Mouse (Mus musculus): ENCODE data around the gene Prickle2. TPM values are rescaled to one million over a fixed set of nuclear protein-coding genes. Genes with fewer than 3 reads are reported as not detected.

Prickle2 gene
- 0.34 and 0.37 TPM in 2 replicates for polyA plus RNA-seq (2015; fragmentation: Nextera tagmentation; extraction: Ambion mirVana)

DNA sequence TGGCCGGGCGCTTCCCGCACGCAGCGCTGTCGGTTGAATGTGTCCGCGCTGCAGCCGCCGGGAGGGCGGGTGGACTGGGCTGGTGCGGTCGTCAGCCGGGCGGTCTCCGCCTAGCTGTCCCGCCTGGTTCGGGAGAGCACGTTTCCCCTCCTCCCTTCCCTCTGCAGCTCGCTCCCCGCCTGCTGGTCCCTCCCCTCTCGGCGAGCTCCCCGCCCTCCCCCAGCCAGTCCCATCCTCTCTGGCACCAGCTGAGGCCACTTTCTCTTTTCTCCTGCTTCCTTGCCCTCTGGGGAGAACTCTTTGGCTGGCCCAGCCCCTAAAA is at the start of gene Prickle2:
TSS of gene Prickle2 (minus strand) at position 11 of the 322 bp plus-strand sequence.
- WGBS (ENCODE audit: insufficient replicate concordance), result 1% methylated on average over 24 of the region's 24 CpGs
- no peaks in the 10 kb centered on the region for H3K9me3 ChIP-seq (replicated peaks)
- peak within 1 kb of the TSS; percentile 53 for H3K4me3 ChIP-seq (replicated peaks)
- H3K27me3 ChIP-seq, result peaks cover 38% of the 10 kb centered on the region
- H3K4me2 ChIP-seq, result peak within 1 kb of the TSS; percentile 67
- H3K27ac ChIP-seq, result no peak within 1 kb of the TSS
- DNase-seq (no peak), ATAC-seq (ENCODE audit: low read depth) (peak; percentile 63)
- H3K36me3 ChIP-seq, result no peaks in the 10 kb centered on the region
- H3K9ac ChIP-seq, result peak within 1 kb of the TSS; percentile 53
- H3K4me1 ChIP-seq (replicated peaks), result 0 out of 2 replicates have a peak, but pooled peaks cover 2% of the 10 kb centered on the region

DNA sequence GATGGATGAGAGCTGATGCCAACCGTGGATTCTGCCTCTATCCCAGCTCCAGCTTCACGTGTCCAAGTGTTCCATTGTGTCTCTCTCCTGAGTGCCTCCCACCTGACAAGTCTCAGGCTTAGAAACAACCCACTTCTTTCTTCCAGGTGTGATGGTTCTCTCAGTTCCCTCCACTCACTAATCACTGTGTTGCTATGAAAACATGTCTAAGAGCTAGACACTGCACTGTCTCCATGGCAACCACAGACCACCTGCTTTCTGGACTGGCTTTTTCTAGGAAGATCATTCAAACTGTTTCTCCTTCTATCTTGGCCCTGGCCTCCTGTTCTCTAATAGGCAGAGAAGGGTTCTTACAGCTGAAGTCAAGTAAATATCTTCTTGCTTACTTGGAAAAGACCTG is 46.8 kb upstream of the Prickle2 start:
- ATAC-seq (ENCODE audit: low read depth), result no peak
- Histone ChIP-seq H3K36me3 (no peaks in the 10 kb centered on the region), H3K4me3 (replicated peaks) (no peak overlapping the region), H3K4me1 (replicated peaks) (no peaks in the 10 kb centered on the region), H3K27ac (no peak overlapping the region), H3K27me3 (no peaks in the 10 kb centered on the region), H3K9me3 (replicated peaks) (no peaks in the 10 kb centered on the region), H3K9ac (no peak overlapping the region), H3K4me2 (no peak overlapping the region)
- WGBS (ENCODE audit: insufficient replicate concordance), result 76% methylated on average over 2 of the region's 2 CpGs
- DNase-seq, result no peak

DNA sequence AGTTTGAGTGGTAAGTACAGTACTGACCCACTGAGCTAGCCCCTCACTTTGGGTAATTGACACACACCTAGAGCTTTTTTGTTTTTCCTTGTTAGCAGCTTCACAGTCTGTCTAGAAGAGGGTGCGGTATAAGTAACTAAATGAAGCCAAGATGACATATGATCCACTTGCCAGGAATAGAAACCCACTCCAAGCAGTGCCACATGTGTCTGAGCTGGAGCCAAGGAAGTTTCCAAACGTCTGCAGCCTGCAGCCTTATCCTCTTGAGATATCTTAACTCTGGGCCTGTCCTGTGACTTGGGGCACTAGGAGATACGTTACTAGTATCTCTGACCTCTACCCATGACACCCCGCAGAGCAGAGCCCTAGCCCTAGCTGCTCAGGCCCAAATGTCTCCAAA is 43.5 kb upstream of the Prickle2 start:
- Histone ChIP-seq H3K4me2 (no peak overlapping the region), H3K27me3 (no peaks in the 10 kb centered on the region), H3K4me1 (replicated peaks) (no peaks in the 10 kb centered on the region), H3K9ac (no peak overlapping the region), H3K27ac (no peak overlapping the region), H3K4me3 (replicated peaks) (no peak overlapping the region), H3K36me3 (no peaks in the 10 kb centered on the region), H3K9me3 (replicated peaks) (no peaks in the 10 kb centered on the region)
- no peak for ATAC-seq (ENCODE audit: low read depth)
- 50% methylated on average over 4 of the region's 4 CpGs for WGBS (ENCODE audit: insufficient replicate concordance)
- no peak for DNase-seq

GRCm38 (mm10) chr6:92743605-92744004 is 37.6 kb upstream of the Prickle2 start:
- ATAC-seq (ENCODE audit: low read depth) (no peak), DNase-seq (no peak)
- Histone ChIP-seq H3K36me3 (no peaks in the 10 kb centered on the region), H3K4me2 (no peak overlapping the region), H3K27ac (no peak overlapping the region), H3K9me3 (replicated peaks) (no peaks in the 10 kb centered on the region), H3K4me1 (replicated peaks) (no peaks in the 10 kb centered on the region), H3K4me3 (replicated peaks) (no peak overlapping the region), H3K9ac (no peak overlapping the region), H3K27me3 (no peaks in the 10 kb centered on the region)
- 22% methylated on average over 11 of the region's 11 CpGs for WGBS (ENCODE audit: insufficient replicate concordance)

DNA sequence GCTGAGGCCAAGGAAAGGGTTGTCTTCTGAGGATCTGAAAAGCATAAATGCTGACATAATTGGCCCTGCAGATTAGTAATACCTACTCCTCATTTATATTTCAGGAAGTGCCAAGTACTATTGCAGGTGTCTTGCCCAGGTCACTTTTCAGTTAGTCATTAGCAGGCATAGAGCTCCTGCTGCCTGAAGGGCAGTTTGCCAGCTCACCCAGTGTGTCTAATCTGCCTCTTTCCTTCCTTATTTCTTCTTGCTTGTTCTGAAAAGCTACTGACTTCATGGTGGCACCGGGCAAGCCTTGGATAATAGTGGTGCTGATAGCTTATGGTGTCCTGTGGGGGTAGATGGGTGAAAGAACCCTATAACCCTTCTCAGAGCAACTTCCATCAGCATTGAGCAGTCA is 31.2 kb upstream of the Prickle2 start:
- ATAC-seq (ENCODE audit: low read depth) (no peak), DNase-seq (no peak)
- Histone ChIP-seq H3K36me3 (no peaks in the 10 kb centered on the region), H3K4me1 (replicated peaks) (no peaks in the 10 kb centered on the region), H3K9ac (no peak overlapping the region), H3K27ac (no peak overlapping the region), H3K4me2 (no peak overlapping the region), H3K4me3 (replicated peaks) (no peak overlapping the region), H3K9me3 (replicated peaks) (no peaks in the 10 kb centered on the region), H3K27me3 (no peaks in the 10 kb centered on the region)
- 65% methylated on average over 1 of the region's 1 CpGs for WGBS (ENCODE audit: insufficient replicate concordance)

- H3K4me1 ChIP-seq (replicated peaks), result no peaks in the 10 kb centered on the region
- no peak overlapping the region for H3K4me3 ChIP-seq (replicated peaks)
- no peak for ATAC-seq (ENCODE audit: low read depth)
- H3K4me2 ChIP-seq, result no peak overlapping the region
- H3K27ac ChIP-seq, result no peak overlapping the region
- no peaks in the 10 kb centered on the region for H3K27me3 ChIP-seq
- H3K9ac ChIP-seq, result no peak overlapping the region
- no peaks in the 10 kb centered on the region for H3K9me3 ChIP-seq (replicated peaks)
- DNase-seq, result no peak
- no peaks in the 10 kb centered on the region for H3K36me3 ChIP-seq
Observed at GRCm38 (mm10) chr6:92733651-92734050, 27.7 kb upstream of the Prickle2 start.

GRCm38 (mm10) chr6:92728514-92728913 is 22.6 kb upstream of the Prickle2 start:
- no peak overlapping the region for H3K4me2 ChIP-seq
- no peaks in the 10 kb centered on the region for H3K4me1 ChIP-seq (replicated peaks)

GRCm38 (mm10) chr6:92728084-92728483 is 22.1 kb upstream of the Prickle2 start:
- H3K4me2 ChIP-seq, result no peak overlapping the region
- no peak overlapping the region for H3K4me3 ChIP-seq (replicated peaks)
- peak; percentile 12 for DNase-seq
- H3K36me3 ChIP-seq, result no peaks in the 10 kb centered on the region
- no peak overlapping the region for H3K9ac ChIP-seq
- H3K9me3 ChIP-seq (replicated peaks), result no peaks in the 10 kb centered on the region
- WGBS (ENCODE audit: insufficient replicate concordance), result 3% methylated on average over 10 of the region's 10 CpGs
- no peaks in the 10 kb centered on the region for H3K27me3 ChIP-seq
- no peak overlapping the region for H3K27ac ChIP-seq
- no peak for ATAC-seq (ENCODE audit: low read depth)
- H3K4me1 ChIP-seq (replicated peaks), result no peaks in the 10 kb centered on the region

More at GRCm38 (mm10) chr6:92728514-92728913, 22.6 kb upstream of the Prickle2 start:
- H3K27me3 ChIP-seq, result no peaks in the 10 kb centered on the region
- DNase-seq (no peak), ATAC-seq (ENCODE audit: low read depth) (no peak)
- no peak overlapping the region for H3K4me3 ChIP-seq (replicated peaks)
- no peak overlapping the region for H3K27ac ChIP-seq
- H3K36me3 ChIP-seq, result no peaks in the 10 kb centered on the region
- H3K9me3 ChIP-seq (replicated peaks), result no peaks in the 10 kb centered on the region
- 42% methylated on average over 7 of the region's 7 CpGs for WGBS (ENCODE audit: insufficient replicate concordance)
- no peak overlapping the region for H3K9ac ChIP-seq

GRCm38 (mm10) chr6:92727351-92727986 is 21.5 kb upstream of the Prickle2 start:
- Histone ChIP-seq H3K4me1 (replicated peaks) (no peaks in the 10 kb centered on the region), H3K4me2 (no peak overlapping the region), H3K27ac (no peak overlapping the region), H3K9ac (no peak overlapping the region), H3K36me3 (no peaks in the 10 kb centered on the region), H3K9me3 (replicated peaks) (no peaks in the 10 kb centered on the region), H3K27me3 (no peaks in the 10 kb centered on the region), H3K4me3 (replicated peaks) (no peak overlapping the region)
- no peak for DNase-seq
- WGBS (ENCODE audit: insufficient replicate concordance), result 19% methylated on average over 7 of the region's 7 CpGs
- ATAC-seq (ENCODE audit: low read depth), result no peak

DNA sequence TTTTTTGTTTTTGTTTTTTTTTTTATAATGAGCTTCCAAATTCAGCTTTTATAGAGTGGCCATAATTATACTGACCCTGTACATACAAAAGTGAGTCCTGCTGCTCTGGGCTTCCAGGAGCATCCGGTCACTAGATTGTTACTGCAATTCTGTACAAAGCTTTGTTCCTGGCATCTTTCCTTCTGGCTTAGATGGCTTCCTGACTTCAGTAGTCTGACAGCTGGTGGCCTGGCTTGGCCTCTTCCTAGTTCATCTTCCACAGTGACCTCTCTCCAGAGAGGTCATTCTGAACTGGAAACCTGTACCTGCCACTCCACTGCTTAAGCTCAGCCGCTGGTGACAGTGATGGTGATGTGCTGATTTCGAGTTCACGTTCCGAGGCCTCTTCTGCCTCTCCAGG is 20.2 kb upstream of the Prickle2 start:
- 56% methylated on average over 5 of the region's 5 CpGs for WGBS (ENCODE audit: insufficient replicate concordance)
- Histone ChIP-seq H3K9me3 (replicated peaks) (no peaks in the 10 kb centered on the region), H3K27ac (no peak overlapping the region), H3K4me1 (replicated peaks) (no peaks in the 10 kb centered on the region), H3K4me3 (replicated peaks) (no peak overlapping the region), H3K27me3 (no peaks in the 10 kb centered on the region), H3K36me3 (no peaks in the 10 kb centered on the region), H3K4me2 (no peak overlapping the region), H3K9ac (no peak overlapping the region)
- ATAC-seq (ENCODE audit: low read depth) (no peak), DNase-seq (no peak)

DNA sequence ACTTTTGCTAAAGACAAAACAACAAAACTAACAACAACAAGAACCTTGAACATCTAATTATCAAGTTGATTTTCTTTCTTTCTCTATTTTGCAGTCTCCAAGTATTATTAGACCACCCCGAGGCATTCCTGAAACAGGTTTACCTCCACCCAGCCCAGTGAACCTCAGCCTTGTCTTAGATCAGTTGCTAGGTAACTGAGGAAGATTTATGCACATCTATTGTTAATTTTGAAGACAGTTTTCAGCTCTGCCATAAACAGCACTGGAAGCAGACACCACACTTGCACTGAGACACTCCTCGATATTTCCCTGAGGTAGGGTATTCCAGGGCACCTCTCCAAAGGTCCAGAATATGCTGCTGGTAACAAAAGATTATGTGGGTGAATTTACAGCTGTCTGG is 18.4 kb upstream of the Prickle2 start:
- Histone ChIP-seq H3K9me3 (replicated peaks) (no peaks in the 10 kb centered on the region), H3K36me3 (no peaks in the 10 kb centered on the region), H3K4me1 (replicated peaks) (no peaks in the 10 kb centered on the region), H3K27me3 (no peaks in the 10 kb centered on the region), H3K4me3 (replicated peaks) (no peak overlapping the region), H3K4me2 (no peak overlapping the region), H3K27ac (no peak overlapping the region), H3K9ac (no peak overlapping the region)
- DNase-seq, result no peak
- no peak for ATAC-seq (ENCODE audit: low read depth)
- WGBS (ENCODE audit: insufficient replicate concordance), result 56% methylated on average over 2 of the region's 2 CpGs

GRCm38 (mm10) chr6:92715806-92716205 is 9.9 kb upstream of the Prickle2 start:
- H3K27ac ChIP-seq, result no peak overlapping the region
- no peak overlapping the region for H3K4me3 ChIP-seq (replicated peaks)
- DNase-seq, result no peak
- no peaks in the 10 kb centered on the region for H3K36me3 ChIP-seq
- no peaks in the 10 kb centered on the region for H3K27me3 ChIP-seq
- no peak overlapping the region for H3K9ac ChIP-seq
- no peaks in the 10 kb centered on the region for H3K4me1 ChIP-seq (replicated peaks)
- H3K9me3 ChIP-seq (replicated peaks), result no peaks in the 10 kb centered on the region
- WGBS (ENCODE audit: insufficient replicate concordance), result 53% methylated on average over 3 of the region's 3 CpGs
- ATAC-seq (ENCODE audit: low read depth), result no peak
- H3K4me2 ChIP-seq, result no peak overlapping the region

Data from liver, embryonic 13.5 days (tissue).